Mouse (Mus musculus) kidney, adult 2 months (tissue): ENCODE measurements around the gene Pdpn.

Experiments
- CTCF ChIP-seq: fragments of 200-500 bp; conservative IDR thresholded peaks from 2 replicates; pipeline ENCODE4 v1.5.1; 2011; ENCODE audit warnings: low read depth, mild to moderate bottlenecking, control low read depth, low read length, moderate library complexity, mixed read lengths; ENCODE audit not compliant: insufficient read depth, insufficient read length
- POLR2A ChIP-seq: fragments of 200-500 bp; IDR thresholded peaks from one replicate; pipeline ENCODE4 v1.6.1; 2011; ENCODE audit warnings: low read depth, low read length, control low read depth

DNA sequence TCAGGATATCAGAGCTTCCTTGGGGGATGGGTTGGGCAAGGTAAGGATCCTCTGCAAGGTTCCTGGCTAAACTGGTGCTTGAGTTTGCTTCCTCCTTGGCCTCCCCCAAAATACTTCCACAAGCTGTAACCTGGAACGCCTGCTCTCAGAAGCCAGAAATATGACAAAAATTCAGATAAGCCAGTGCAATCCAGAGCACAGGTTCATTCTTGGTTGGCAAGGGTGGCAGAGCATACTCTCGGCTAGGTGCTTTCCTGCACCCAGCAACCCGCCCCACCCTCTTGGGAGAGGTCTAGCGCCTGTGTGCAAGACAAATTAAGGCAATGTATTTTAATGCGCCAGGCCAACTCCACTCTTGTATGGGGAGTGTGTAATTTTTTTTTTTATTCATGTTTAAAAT, 3.2 kb downstream of the Pdpn start:
- TF ChIP-seq CTCF: no peak
- TF ChIP-seq POLR2A: no peak
